Mouse (Mus musculus) olfactory bulb, adult 2 months (tissue): Measurements from ENCODE around the gene Rab30.

ENCODE experiments used
- CTCF ChIP-seq: fragments of 200-500 bp; IDR thresholded peaks from 2 replicates; pipeline ENCODE4 v1.5.1; 2012; ENCODE audit warnings: low read depth, mild to moderate bottlenecking, low read length, moderate library complexity; ENCODE audit not compliant: insufficient read depth
- POLR2A ChIP-seq: fragments of 200-500 bp; IDR thresholded peaks from 2 replicates; pipeline ENCODE4 v1.6.1; 2012; ENCODE audit warnings: mild to moderate bottlenecking, low read depth, low read length, moderate library complexity; ENCODE audit not compliant: insufficient read depth

- no peak for TF ChIP-seq POLR2A
- TF ChIP-seq CTCF: no peak
These were observed 3.8 kb upstream of the Rab30 start for GRCm38 (mm10) chr7:92737560-92737959.
